Mouse (Mus musculus) forebrain, embryonic 14.5 days (tissue): ENCODE results near the gene Cryba4. TPM values are rescaled to one million over a fixed set of nuclear protein-coding genes. Genes with fewer than 3 reads are reported as not detected.

Experiments
- ATAC-seq: fragments of 200-750 bp; cut with Nextera tagmentation; 2 replicates; pipeline ENCODE4 v1.8.0; 2017; ENCODE audit warnings: mild to moderate bottlenecking, moderate library complexity
- DNase-seq: peaks from one replicate; pipeline ENCODE4 v3.0.0-alpha.2; 2015; ENCODE audit warnings: low spot score
- H3K27ac ChIP-seq: fragments of 300-500 bp; sonication (generic); 2 replicates; pipeline ENCODE4 v1.5.1; 2014; ENCODE audit warnings: low read depth, mild to moderate bottlenecking, control low read depth, low read length, moderate library complexity
- H3K27me3 ChIP-seq: fragments of 300-500 bp; sonication (generic); replicated peaks from 2 replicates; pipeline ENCODE4 v1.6.1; 2014; ENCODE audit warnings: low read length, control low read depth, mixed read lengths; ENCODE audit not compliant: control insufficient read depth, insufficient read depth
- H3K36me3 ChIP-seq: fragments of 300-500 bp; sonication (generic); 2 replicates; pipeline ENCODE4 v1.6.1; 2014; ENCODE audit warnings: low read length, control low read depth; ENCODE audit not compliant: control insufficient read depth, insufficient read depth
- H3K4me1 ChIP-seq: fragments of 300-500 bp; sonication (generic); 2 replicates; pipeline ENCODE4 v1.6.1; 2014; ENCODE audit warnings: antibody characterized with exemption, low read length, control low read depth; ENCODE audit not compliant: control insufficient read depth, insufficient read depth
- H3K4me2 ChIP-seq: fragments of 300-500 bp; sonication (generic); 2 replicates; pipeline ENCODE4 v1.6.1; 2014; ENCODE audit warnings: mild to moderate bottlenecking, control low read depth, low read length
- H3K4me3 ChIP-seq: fragments of 300-500 bp; sonication (generic); 2 replicates; pipeline ENCODE4 v1.5.1; 2014; ENCODE audit warnings: low read depth, low read length, control low read depth
- H3K9ac ChIP-seq: fragments of 300-500 bp; sonication (generic); 2 replicates; pipeline ENCODE4 v1.6.1; 2014; ENCODE audit warnings: mild to moderate bottlenecking, low read length, control low read depth, moderate library complexity
- H3K9me3 ChIP-seq: fragments of 300-500 bp; sonication (generic); replicated peaks from 2 replicates; pipeline ENCODE4 v1.6.1; 2016; ENCODE audit warnings: low read length, control low read depth, mixed read lengths; ENCODE audit not compliant: control insufficient read depth
- WGBS: fragments of 180-500 bp; shearing (Covaris S2); extraction: QIAGEN DNeasy Blood & Tissue Kit; methylation state at CpG from one replicate; pipeline ENCODE4 v1.1.7; 2014; 5-methylcytosine and 5-hydroxymethylcytosine counted together
- polyA plus RNA-seq: library from polyadenylated mRNA; unstranded; fragments of >200 nt; fragmentation: Nextera tagmentation; extraction: Ambion mirVana; gene quantifications from 2 replicates; pipeline ENCODE4 v1.2.1, GENCODE M21; 2014

Cryba4 gene
- polyA plus RNA-seq, 1 experiment from 2014 or later, result 2.2 TPM

DNA sequence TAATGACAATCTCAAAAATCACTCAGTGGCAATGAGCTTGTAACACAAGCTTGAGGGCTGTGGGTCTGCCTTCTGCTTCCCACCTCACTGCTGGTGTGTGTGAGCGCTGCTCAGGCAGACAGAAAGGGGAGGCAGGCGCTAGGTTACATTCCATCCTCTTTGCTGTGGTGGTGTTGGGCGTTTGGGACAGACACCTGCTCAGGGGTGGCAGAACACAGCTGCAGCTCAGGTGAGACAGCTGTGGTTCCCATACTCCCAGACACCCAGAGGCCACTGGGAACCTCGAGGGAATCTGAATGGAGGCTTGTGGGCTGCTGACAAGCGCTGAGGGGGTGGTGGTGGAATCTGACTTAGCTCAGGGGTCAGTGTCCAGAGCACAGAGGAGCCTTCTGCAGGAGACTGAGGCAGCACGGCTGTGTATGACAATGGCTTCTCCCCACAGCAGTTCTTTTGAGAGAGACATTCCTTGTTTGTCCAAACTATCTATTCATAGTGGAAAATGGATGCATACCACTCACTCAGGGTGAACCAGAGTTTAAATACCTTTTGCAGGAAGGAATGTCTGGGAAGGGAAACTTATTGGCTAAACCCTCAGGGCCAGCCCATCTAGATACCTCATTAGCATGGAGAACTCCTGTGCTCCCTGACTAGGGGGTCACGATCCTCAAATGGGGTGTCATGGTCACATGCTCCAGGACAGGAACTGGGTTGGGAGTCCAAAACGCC, 7.3 kb downstream of the Cryba4 start:
- DNase-seq (no peak), ATAC-seq (no peak)
- Histone ChIP-seq H3K27ac (no peak overlapping the region), H3K9me3 (no peaks in the 10 kb centered on the region), H3K9ac (no peak overlapping the region), H3K4me3 (no peak overlapping the region), H3K36me3 (no peaks in the 10 kb centered on the region), H3K4me1 (no peaks in the 10 kb centered on the region), H3K27me3 (no peaks in the 10 kb centered on the region), H3K4me2 (no peak overlapping the region)
- WGBS, result 50% methylated on average over 8 of the region's 8 CpGs

DNA sequence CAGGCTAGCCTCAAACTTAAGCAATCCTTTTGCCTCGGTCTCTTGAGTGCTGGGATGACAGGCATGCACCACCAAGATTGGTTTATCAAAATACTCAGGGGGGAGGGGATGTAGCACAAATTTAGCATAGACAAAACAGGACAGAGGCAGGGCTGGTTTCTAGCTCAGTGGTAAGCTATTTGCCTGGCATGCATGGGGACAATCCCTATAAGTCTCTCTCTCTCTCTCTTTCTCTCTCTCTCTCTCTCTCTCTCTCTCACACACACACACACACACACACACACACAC, 8.1 kb downstream of the Cryba4 start:
- WGBS, result 83% methylated on average over 1 of the region's 1 CpGs
- no peak for ATAC-seq
- DNase-seq, result no peak
- Histone ChIP-seq H3K36me3 (no peaks in the 10 kb centered on the region), H3K4me3 (no peak overlapping the region), H3K27ac (no peak overlapping the region), H3K27me3 (no peaks in the 10 kb centered on the region), H3K9me3 (no peaks in the 10 kb centered on the region), H3K9ac (no peak overlapping the region), H3K4me2 (no peak overlapping the region), H3K4me1 (0 out of 2 replicates have a peak, but pooled peaks cover 1% of the 10 kb centered on the region)

DNA sequence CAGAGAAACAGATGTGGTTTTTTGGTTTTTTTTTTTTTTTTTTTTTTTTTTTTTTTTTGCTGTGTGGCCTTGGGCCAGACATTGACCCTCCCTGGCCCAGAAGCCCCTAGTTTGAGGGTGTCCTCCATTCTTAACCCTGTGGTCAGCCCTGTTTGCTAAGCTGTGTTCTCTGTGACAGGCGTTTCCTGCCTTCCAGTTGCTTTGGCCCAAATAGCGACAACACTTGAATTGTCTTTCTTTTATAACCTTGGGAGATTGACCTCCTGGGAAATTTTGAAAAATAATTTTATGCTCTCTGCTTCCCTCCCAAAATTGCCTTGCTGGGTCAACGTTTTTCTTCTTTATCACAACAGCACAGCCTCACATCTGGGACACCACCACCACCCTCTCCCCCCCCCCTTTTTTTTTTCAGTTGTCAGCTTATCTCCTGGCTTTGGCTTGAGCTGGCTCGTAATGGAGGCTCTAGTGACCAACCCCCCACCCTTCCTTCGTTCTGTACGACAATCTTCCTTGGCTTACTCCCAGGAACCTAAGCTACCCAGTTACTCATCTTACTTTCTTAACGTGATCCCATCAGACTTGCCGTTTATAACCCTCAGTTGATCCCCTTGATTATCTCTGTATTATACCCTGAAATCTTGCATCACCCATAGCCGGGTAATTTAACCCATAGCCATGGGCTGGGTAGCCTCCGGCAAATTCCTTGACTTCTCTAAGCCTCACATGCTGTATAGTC, 8.6 kb downstream of the Cryba4 start:
- Histone ChIP-seq H3K36me3 (no peaks in the 10 kb centered on the region), H3K27me3 (no peaks in the 10 kb centered on the region), H3K9me3 (no peaks in the 10 kb centered on the region), H3K4me3 (no peak overlapping the region), H3K9ac (no peak overlapping the region), H3K27ac (no peak overlapping the region), H3K4me1 (peaks cover 5% of the 10 kb centered on the region), H3K4me2 (no peak overlapping the region)
- no peak for DNase-seq
- no peak for ATAC-seq
- WGBS, result 75% methylated on average over 10 of the region's 10 CpGs

DNA sequence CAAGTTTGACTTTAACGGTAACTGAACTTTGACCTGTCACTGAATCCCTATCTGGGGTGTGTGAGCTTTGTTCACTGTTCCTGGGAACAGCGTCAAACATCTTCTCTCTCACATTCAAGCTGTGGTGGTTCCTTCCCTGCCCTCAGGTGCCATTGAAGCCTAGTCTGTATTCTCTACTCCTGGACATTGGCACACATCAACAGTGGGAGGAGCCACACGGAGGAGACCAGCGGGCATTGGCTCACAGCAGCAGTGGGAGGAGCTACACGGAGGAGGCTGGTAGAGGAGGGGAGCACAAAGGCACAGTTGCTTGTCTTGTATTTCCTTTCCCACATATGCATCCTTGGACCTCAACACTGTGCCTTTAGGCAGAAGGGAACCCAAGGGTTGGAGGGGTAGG, 9.3 kb downstream of the Cryba4 start:
- Histone ChIP-seq H3K27ac (no peak overlapping the region), H3K4me3 (no peak overlapping the region), H3K9ac (no peak overlapping the region), H3K4me1 (peaks cover 11% of the 10 kb centered on the region), H3K27me3 (no peaks in the 10 kb centered on the region), H3K36me3 (no peaks in the 10 kb centered on the region), H3K9me3 (no peaks in the 10 kb centered on the region), H3K4me2 (no peak overlapping the region)
- 57% methylated on average over 5 of the region's 5 CpGs for WGBS
- no peak for ATAC-seq
- no peak for DNase-seq

DNA sequence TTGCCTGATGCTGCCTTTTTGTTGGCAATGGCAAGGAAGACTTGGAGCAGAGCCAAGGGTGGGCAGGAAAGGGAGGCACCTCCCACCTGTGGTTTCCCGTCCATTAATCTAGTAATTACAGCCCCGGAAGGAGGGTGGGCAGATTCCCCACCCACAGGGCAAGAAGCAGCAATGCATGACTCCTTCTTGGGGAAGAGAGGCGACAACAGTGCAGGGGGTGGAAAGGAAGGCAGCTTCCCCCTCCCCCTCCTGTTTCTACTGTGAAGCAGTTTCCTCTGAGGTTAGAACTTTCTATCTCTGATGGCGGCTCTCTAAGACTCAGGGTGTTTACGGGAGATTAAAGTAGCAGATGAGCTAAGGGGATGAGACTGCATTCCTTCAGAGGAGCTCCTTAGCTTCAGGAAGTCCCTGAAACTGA, 9.9 kb downstream of the Cryba4 start:
- Histone ChIP-seq H3K27me3 (no peaks in the 10 kb centered on the region), H3K27ac (no peak overlapping the region), H3K4me3 (no peak overlapping the region), H3K4me2 (no peak overlapping the region), H3K4me1 (peaks cover 18% of the 10 kb centered on the region), H3K36me3 (no peaks in the 10 kb centered on the region), H3K9me3 (no peaks in the 10 kb centered on the region), H3K9ac (no peak overlapping the region; the same call in 1 of the 2 replicates)
- DNase-seq (no peak), ATAC-seq (no peak)
- 54% methylated on average over 5 of the region's 5 CpGs for WGBS

DNA sequence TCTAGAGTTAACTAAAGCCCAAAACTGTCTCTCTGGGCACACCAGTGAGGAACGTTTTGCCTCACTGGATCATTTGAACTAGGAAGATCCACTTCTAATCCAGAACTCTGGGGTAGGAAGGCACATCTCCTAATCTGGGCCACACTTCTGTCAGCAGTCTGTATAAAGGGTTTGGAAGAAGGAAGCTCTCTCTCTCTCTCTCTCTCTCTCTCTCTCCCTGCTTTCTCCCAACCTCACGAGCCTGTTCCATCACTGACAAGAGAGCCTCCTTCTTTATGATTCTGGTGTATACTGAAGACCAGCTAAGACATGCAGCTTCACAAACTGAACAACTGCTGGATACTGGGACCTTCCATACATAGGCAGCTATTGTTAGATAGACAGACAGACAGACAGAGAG, 10.5 kb downstream of the Cryba4 start:
- ATAC-seq (no peak), DNase-seq (no peak)
- H3K36me3 ChIP-seq, result no peaks in the 10 kb centered on the region
- H3K4me3 ChIP-seq, result no peak overlapping the region
- H3K9me3 ChIP-seq, result no peaks in the 10 kb centered on the region
- no peak overlapping the region; the same call in 1 of the 2 replicates for H3K9ac ChIP-seq
- no peak overlapping the region for H3K27ac ChIP-seq
- no peak overlapping the region for H3K4me2 ChIP-seq
- H3K4me1 ChIP-seq, result peaks cover 19% of the 10 kb centered on the region
- WGBS, result 80% methylated on average over 2 of the region's 2 CpGs
- H3K27me3 ChIP-seq, result no peaks in the 10 kb centered on the region

DNA sequence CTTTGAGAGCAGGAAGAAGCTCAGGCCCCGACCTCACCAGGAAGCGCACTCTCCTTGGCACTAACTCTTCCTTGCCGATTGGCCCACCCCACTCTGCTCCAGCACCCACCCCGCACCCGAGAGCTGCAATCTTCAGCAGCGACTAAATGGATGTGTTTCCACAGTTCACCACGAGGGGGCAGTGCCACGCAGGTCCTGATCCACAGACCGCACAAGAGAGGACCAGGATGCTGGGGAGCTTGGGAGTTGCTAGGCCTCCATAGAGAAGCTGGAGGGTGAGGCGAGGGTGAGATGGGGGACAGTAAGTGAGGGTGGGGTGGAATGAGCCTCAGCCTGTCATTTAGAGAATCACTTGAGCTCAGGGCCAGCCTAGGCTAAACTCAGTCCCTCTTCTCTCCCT, 11.6 kb downstream of the Cryba4 start:
- no peak overlapping the region for H3K27ac ChIP-seq
- peak; percentile 91 for DNase-seq
- ATAC-seq, result peak; percentile 54
- H3K9ac ChIP-seq, result no peak overlapping the region
- H3K36me3 ChIP-seq, result no peaks in the 10 kb centered on the region
- H3K9me3 ChIP-seq, result no peaks in the 10 kb centered on the region
- H3K4me3 ChIP-seq, result no peak overlapping the region
- peaks cover 19% of the 10 kb centered on the region for H3K4me1 ChIP-seq
- no peak overlapping the region for H3K4me2 ChIP-seq
- H3K27me3 ChIP-seq, result no peaks in the 10 kb centered on the region
- WGBS, result 1% methylated on average over 10 of the region's 10 CpGs

DNA sequence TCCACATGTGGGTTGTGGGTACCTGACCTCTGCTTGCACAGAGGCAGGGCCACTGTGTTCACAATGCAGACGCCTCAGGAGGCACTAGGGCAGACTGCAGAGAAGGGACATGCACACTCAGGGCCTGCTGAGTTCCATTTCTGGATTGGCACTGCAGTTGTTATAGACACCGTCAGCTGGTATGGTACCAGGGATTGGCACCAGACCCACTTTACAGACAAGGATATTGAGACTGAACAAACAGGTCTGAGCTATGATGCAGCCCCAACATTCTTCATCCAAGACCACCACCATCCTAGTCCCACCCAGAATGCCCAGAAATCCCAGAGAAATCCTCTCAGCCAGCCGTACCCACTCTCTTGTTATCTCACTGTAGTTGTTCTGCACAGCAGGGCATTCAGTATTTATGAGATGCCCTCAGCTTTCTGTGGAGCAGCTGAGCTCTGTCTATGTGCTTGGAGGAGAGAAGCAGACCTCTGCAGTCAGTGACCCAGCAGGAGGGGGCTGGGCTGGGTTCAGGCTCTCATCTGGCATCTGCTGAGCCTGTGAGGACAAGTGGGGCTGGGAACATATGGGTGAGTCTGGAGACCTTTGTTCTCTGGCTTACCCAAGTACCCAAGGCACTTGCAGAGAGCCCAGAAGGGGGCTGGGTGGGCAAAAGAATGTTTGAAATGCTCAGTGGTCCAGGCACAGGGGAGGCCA, 13.4 kb downstream of the Cryba4 start:
- DNase-seq, result peak; percentile 69
- 50% methylated on average over 3 of the region's 3 CpGs for WGBS
- Histone ChIP-seq H3K27me3 (no peaks in the 10 kb centered on the region), H3K9me3 (no peaks in the 10 kb centered on the region), H3K9ac (no peak overlapping the region), H3K4me1 (peaks cover 19% of the 10 kb centered on the region), H3K27ac (peak overlapping the region; percentile 87), H3K36me3 (no peaks in the 10 kb centered on the region), H3K4me2 (no peak overlapping the region), H3K4me3 (no peak overlapping the region)
- peak; percentile 44 for ATAC-seq
